Mouse (Mus musculus): ENCODE measurements around the gene Gpc2.

DNA sequence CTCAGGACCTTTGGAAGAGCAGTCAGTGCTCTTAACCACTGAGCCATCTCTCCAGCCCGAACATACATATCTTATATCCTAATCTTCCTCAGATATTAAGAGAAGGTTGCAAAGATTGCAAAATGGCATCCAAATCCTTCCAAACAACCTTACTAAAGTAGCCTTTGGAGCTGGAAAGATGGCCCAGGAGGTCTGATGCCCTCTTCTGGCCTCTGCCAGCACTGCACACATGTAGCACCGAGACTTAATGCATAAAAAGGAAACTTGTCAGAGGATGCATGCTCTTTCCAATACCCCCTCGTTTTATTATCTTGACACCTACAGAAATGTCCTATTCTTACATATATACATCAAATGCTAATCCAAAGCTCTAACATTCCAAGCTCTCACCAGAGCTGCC, 51.8 kb downstream of the Gpc2 start:
- peak; percentile 81 to 95 (median 84) for TF ChIP-seq CTCF (IDR thresholded peaks at IDR 0.05 in 2 of 3, conservative IDR thresholded peaks at IDR 0.05 in 1 of 3; ENCODE audit: control insufficient read depth in 1 of 3, insufficient read depth in 1 of 3, low read depth in 2 of 3, low read length in 3 of 3, poor library complexity in 1 of 3, severe bottlenecking in 1 of 3)
- no peak for TF ChIP-seq MAZ (IDR thresholded peaks at IDR 0.05; ENCODE audit: low read depth, low read length)
